Mouse (Mus musculus) granulocyte monocyte progenitor cell, adult 5-6 weeks (primary cell): ENCODE results near the gene Slmap. TPM values are rescaled to one million over a fixed set of nuclear protein-coding genes. Genes with fewer than 3 reads are reported as not detected.
"Not testable (repeated sequence)": the region's sequence is repeated elsewhere in the genome, so short reads cannot be mapped to it uniquely, and the experiment has no call there.

Source experiments
- ATAC-seq: replicated peaks from 2 replicates; pipeline ENCODE4 v1.8.0; 2016; ENCODE audit warnings: mild to moderate bottlenecking, moderate TSS enrichment, inconsistent platforms; ENCODE audit not compliant: poor library complexity, severe bottlenecking
- total RNA-seq, 2 experiments: library from RNA; stranded (forward) in 1 of 2; stranded (reverse) in 1 of 2; fragments of 200-712, 200-1000 nt in 1 of 2; fragments of >200 nt in 1 of 2; fragmentation: Nextera tagmentation in 1 of 2; gene quantifications; 2 replicates each; pipeline ENCODE4 v1.2.3; 2014 to 2017

Slmap gene
- total RNA-seq (2014; fragmentation: Nextera tagmentation) (42.7 and 66.3 TPM in 2 replicates), total RNA-seq (2017) (66.5 and 78.6 TPM in 2 replicates)

GRCm38 (mm10) chr14:26534757-26535479 lies at the start of gene Slmap:
Slmap (minus strand) TSS chr14:26534931.
- peak; percentile 92 for ATAC-seq

DNA sequence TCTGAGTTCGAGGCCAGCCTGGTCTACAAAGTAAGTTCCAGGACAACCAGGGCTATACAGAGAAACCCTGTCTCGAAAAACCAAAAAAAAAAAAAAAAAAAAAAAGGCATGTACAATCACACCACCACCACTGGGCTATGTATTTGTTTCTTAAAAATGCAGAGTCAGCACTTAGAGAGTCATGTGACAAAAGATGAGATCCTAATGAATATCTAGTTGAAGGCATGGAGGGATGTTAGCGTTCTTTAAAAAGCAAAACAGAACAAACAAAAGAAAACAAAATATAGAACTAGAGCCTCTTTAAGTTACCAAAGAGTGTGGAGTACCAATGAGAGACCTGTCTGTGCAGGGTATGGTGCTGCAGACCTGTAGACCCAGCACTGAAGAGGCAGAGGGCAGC lies 48.9 kb upstream of the Slmap start:
- no peak for ATAC-seq

- ATAC-seq: peak; percentile 91
These were observed 44.9 kb upstream of the Slmap start for GRCm38 (mm10) chr14:26579346-26580343.

DNA sequence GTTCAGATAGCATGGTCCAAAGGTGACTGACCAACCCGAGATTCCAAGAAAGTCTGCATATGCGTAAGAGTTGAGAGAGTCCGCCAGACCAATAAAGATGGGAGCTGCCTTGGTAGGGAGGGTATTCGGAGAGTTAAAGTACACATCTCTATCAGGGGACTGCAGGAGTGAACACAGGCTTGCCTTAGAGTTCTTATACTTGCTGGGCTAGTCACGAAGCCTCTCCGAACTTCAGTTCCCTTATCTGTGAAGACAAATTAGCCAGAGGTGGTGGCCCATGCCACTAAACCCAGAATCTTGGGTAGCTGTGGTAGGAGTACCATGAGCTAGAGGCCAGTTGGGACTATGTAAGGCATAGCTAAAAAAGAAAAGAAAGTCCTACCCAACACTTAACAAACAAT lies 44.1 kb upstream of the Slmap start:
- no peak for ATAC-seq

- ATAC-seq: no peak
These were observed 41.6 kb upstream of the Slmap start for GRCm38 (mm10) chr14:26576255-26576780.

- not testable (repeated sequence) for ATAC-seq
These were observed 38.8 kb upstream of the Slmap start, which contains the start of gene Dennd6a for GRCm38 (mm10) chr14:26573556-26573955. Dennd6a (plus strand) TSS chr14:26573856.

DNA sequence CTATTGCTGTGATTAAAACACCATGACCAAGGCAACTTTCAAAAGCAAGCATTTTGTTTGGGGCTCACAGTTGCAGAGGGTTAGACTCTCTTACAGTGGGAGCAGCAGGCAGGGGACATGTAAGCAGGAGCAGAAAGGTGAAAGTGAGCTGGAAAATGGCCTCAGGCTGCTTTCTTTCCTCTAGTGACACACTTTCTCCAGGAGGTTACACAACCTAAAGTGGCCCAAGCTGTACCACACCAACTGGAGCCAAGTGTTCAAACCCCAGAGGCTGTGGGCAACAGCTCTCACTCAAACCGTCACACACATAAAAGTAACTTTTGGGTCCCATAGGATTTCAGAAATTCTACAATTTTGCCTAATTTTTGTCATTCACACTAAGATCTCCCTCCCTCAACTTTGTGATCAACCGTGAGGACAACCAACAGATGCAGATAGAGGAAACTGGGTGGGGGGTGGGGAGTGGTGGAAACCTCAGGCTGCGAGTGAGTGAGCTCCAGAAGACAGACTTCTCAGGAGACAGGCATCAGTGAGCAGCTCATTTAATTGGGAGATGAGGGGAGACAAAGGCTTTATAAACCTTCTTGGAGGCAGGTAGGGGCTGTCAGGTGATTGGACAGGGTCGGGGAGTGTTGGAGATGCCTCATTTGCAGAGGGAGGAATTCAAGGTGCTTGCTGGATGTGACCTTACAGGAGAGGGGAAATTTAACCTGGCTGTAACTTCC lies 37.4 kb upstream of the Slmap start:
- peak; percentile 55 for ATAC-seq

DNA sequence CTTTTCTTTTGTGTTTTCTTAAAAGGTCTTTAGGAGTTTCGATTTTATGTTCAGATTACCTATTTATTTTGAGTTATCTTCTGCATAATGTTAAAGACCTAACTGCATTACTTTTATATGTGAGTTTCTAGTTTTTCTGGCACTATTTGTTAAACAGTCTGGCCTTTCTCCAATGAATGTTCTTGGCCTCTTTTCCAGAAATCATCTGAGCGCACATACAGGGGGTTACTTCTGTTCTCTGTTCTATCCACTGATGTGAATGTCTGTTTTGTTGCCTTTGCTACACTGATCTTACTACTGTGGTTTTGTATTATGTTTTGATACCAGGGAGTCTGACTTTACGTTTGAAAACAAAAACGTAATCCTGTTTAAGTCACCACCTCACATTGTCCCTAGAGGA lies 35.1 kb upstream of the Slmap start:
- no peak for ATAC-seq

GRCm38 (mm10) chr14:26562247-26562646 lies 27.5 kb upstream of the Slmap start:
- ATAC-seq: no peak

- ATAC-seq: no peak
These were observed 23.8 kb upstream of the Slmap start for GRCm38 (mm10) chr14:26558536-26558935.

DNA sequence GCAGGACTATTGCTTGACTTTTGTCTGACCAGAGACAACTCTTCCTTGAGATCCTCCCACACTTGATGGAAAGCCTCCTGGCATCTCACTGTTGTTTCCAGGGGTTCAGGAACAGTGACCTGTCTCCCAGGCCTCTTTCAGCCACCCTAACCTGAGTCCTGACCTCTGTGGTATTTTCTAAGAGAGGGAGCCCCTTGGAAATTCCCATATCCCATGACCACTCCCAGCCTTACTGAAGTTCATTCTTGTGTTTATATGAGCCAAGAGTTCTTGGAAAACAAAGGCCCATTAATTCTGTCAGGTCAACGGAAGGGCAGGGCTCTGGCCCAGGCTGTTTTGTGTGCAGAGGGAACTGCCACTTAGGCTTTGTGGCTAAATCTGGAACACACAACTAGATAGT lies 22.9 kb upstream of the Slmap start:
- ATAC-seq: no peak

DNA sequence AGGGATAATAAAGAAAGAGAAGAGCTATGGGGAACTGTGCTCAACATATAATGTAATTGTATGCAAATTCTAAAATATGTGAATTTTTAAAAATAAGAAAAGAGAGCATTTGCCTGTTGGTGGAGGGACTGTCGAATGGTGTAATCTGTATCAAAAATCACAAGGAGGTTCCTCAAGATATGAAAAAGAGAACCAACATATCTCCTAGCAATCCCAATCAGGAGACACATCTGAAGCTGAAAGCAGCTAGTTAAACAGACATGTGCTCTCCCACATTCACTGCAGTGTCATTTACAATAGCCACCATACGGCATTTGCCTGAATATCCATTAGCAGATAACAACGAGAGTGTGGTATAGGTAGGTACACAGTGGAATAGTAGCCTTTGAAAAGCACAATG lies 18.1 kb upstream of the Slmap start:
- no peak for ATAC-seq

GRCm38 (mm10) chr14:26552441-26552840 lies 17.7 kb upstream of the Slmap start:
- no peak for ATAC-seq

DNA sequence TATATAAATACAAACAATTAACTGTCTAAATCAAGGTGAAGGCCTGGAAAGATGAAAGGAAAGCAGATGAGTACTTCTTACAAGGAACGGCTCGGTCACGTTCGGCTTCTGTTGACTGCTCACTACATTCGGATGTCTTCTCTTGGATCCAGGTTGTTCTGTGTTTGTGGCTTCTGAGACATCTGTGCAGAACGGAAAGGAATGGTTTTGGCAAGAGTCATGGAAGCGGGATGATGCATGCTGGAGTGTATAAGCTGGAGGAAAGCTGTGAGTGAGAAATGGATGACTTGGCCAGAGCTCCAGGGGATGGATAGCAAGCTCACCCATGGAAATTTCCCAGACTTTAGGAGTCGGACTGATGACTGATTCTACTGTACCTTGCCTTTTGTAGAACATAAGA lies 16.0 kb upstream of the Slmap start:
- no peak for ATAC-seq

DNA sequence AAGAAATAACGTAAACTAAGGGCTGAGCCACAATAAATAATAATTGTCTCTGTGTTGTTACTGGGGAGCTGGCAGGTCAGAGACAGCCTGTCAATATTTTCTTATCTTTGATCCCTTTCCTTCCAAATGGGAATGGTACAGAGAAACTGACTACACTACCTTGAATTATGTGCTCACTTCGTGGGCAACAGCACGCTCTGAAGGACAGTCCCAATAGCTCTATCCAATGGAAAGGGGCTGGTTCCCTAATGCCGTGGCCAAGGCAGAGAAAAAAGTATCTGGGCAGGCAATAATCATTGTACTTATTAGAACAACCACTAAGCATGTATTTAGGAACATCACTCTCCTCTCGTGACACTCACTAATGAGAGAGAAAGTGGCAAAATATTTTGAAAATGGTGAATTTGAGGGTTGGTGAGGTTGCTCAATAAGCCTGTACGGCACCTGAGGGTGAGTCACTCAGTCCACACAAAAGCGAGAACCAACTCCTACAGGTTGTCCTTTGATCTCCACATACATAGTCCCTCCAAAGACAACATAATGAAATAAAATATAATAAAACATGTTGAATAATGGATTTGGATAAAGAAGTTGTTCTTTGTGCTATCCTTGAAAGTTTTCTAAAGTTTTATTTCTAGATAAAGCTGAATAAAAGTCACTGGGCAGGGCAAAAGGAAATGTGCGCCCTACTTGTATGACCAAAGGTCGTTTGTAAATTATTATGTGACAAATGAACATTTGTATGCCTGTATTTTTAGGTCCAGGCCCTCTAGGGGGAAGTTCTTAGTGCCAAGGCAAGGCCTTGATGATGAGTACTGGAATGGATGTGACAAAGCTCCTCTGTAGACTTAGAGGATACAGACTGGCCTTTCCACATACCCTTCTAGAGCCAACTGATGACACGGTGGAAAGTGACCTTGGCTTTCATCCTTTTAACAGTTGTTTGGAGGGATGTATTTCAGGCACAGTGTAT lies 13.1 kb upstream of the Slmap start:
- ATAC-seq: no peak

DNA sequence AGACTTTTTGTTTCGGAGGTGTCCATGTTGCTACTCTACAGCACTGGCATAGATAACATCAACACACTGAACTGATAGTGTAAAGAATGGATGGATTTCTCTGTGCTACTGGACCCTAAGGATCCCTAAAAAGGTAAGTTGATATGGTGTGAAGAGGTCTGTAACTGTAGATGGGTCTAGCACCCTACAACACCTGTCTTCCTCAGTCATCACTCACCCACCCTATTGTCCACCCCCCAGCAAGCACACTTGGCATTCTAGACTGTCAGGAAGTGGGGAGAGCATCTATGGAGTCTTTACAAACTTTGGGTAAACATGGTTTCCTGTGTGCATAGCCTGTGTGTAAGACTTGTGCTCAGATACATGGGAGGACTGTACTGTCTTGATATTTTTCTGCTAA lies 7.4 kb upstream of the Slmap start:
- ATAC-seq: no peak

- no peak for ATAC-seq
These were observed 5.8 kb upstream of the Slmap start for GRCm38 (mm10) chr14:26540577-26540976.

DNA sequence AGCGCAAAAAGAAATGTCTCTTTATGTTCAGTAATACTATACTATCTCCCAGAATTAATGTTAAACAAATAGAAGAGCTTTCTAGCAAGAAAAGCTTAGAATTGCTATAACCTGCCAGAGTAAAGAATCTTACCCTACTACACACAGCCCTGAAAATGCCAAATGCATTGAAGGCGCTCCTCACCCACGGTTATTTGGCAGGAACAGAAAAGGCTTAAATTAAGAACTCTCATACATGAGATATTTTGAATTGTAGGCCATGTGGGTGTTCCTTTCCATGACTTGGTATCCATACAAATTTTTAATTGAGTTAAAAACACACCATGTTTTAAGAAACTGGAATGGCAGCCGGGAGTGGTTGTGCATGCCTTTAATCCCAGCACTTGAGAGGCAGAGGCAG lies 4.5 kb upstream of the Slmap start:
- ATAC-seq: no peak
